Mouse (Mus musculus): ENCODE data around the gene E130309D02Rik. TPM values are rescaled to one million over a fixed set of nuclear protein-coding genes. Genes with fewer than 3 reads are reported as not detected.

E130309D02Rik gene
- polyA plus RNA-seq (2014; fragmentation: Illumina TruSeq; extraction: RNeasy Lipid Tissue Mini Kit (QIAGEN cat#74804); ENCODE audit: low read depth, low replicate concordance): 2.2 TPM

GRCm38 (mm10) chr5:143314730-143315513 is at the start of gene E130309D02Rik:
Gene E130309D02Rik (minus strand): TSS chr5:143315360.

GRCm38 (mm10) chr5:143356686-143357388 is 41.7 kb upstream of the E130309D02Rik start, which contains the start of gene Grid2ip:
Gene Grid2ip (plus strand): TSS chr5:143357338.

GRCm38 (mm10) chr5:143328690-143329495 is 13.7 kb upstream of the E130309D02Rik start, which contains the start of gene Zdhhc4:
Gene Zdhhc4 (minus strand): TSS chr5:143329256.

DNA sequence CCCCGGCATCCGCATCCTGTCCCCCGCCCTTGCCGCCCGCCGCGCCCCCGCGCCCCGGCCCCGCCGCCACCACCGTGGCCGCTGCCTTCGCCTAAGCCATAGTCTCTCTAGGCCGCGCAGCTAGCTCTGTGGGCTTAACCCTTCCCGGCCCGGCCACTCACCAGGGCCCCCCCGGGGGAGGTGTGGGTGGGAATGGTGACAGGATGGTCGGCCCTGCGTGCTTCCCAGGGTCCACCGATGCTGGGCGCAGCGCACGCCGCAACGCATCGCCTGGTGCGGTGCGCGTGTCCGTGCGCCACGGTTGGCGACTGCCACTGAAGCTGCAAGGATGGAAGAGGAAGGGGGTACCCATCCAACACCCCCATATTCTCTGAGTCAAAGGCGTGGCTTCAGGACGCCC is 21.8 kb downstream of the E130309D02Rik start, which contains the start of gene Zfp853:
Zfp853 (minus strand) TSS at position 220 of the 400 bp plus-strand sequence.

GRCm38 (mm10) chr5:143269363-143270150 is 45.6 kb downstream of the E130309D02Rik start, which contains the start of gene Zfp316:
Gene Zfp316 (minus strand): TSS chr5:143270022.

Other genes with a start within 250 kb of the E130309D02Rik start
- gene Rnf216, start 202.4 kb downstream of the E130309D02Rik start, polyA plus RNA-seq (2014; fragmentation: Illumina TruSeq; extraction: RNeasy Lipid Tissue Mini Kit (QIAGEN cat#74804); ENCODE audit: low read depth, low replicate concordance): 58.0 TPM
- not detected for gene Olfr718-ps1, start 167.8 kb downstream of the E130309D02Rik start, polyA plus RNA-seq (2014; fragmentation: Illumina TruSeq; extraction: RNeasy Lipid Tissue Mini Kit (QIAGEN cat#74804); ENCODE audit: low read depth, low replicate concordance)
- gene Rbak, start 134.6 kb downstream of the E130309D02Rik start, polyA plus RNA-seq (2014; fragmentation: Illumina TruSeq; extraction: RNeasy Lipid Tissue Mini Kit (QIAGEN cat#74804); ENCODE audit: low read depth, low replicate concordance): 10.3 TPM
- gene Spdye4b, start 134.3 kb downstream of the E130309D02Rik start, polyA plus RNA-seq (2014; fragmentation: Illumina TruSeq; extraction: RNeasy Lipid Tissue Mini Kit (QIAGEN cat#74804); ENCODE audit: low read depth, low replicate concordance): not detected
- gene Spdye4a, start 88.5 kb downstream of the E130309D02Rik start, polyA plus RNA-seq (2014; fragmentation: Illumina TruSeq; extraction: RNeasy Lipid Tissue Mini Kit (QIAGEN cat#74804); ENCODE audit: low read depth, low replicate concordance): not detected
- gene Zfp12, start 80.2 kb downstream of the E130309D02Rik start, polyA plus RNA-seq (2014; fragmentation: Illumina TruSeq; extraction: RNeasy Lipid Tissue Mini Kit (QIAGEN cat#74804); ENCODE audit: low read depth, low replicate concordance): 15.7 TPM
- 0.87 TPM for gene Zfp316, start 45.3 kb downstream of the E130309D02Rik start, polyA plus RNA-seq (2014; fragmentation: Illumina TruSeq; extraction: RNeasy Lipid Tissue Mini Kit (QIAGEN cat#74804); ENCODE audit: low read depth, low replicate concordance)
- not detected for gene Zfp853, start 21.7 kb downstream of the E130309D02Rik start, polyA plus RNA-seq (2014; fragmentation: Illumina TruSeq; extraction: RNeasy Lipid Tissue Mini Kit (QIAGEN cat#74804); ENCODE audit: low read depth, low replicate concordance)
- 7.6 TPM for gene Zdhhc4, start 13.9 kb upstream of the E130309D02Rik start, polyA plus RNA-seq (2014; fragmentation: Illumina TruSeq; extraction: RNeasy Lipid Tissue Mini Kit (QIAGEN cat#74804); ENCODE audit: low read depth, low replicate concordance)
- not detected for gene Grid2ip, start 42.0 kb upstream of the E130309D02Rik start, polyA plus RNA-seq (2014; fragmentation: Illumina TruSeq; extraction: RNeasy Lipid Tissue Mini Kit (QIAGEN cat#74804); ENCODE audit: low read depth, low replicate concordance)
- 75.5 TPM for gene Kdelr2, start 88.5 kb upstream of the E130309D02Rik start, polyA plus RNA-seq (2014; fragmentation: Illumina TruSeq; extraction: RNeasy Lipid Tissue Mini Kit (QIAGEN cat#74804); ENCODE audit: low read depth, low replicate concordance)
- gene Daglb, start 149.2 kb upstream of the E130309D02Rik start, polyA plus RNA-seq (2014; fragmentation: Illumina TruSeq; extraction: RNeasy Lipid Tissue Mini Kit (QIAGEN cat#74804); ENCODE audit: low read depth, low replicate concordance): 2.9 TPM
- gene Rac1, start 212.7 kb upstream of the E130309D02Rik start, polyA plus RNA-seq (2014; fragmentation: Illumina TruSeq; extraction: RNeasy Lipid Tissue Mini Kit (QIAGEN cat#74804); ENCODE audit: low read depth, low replicate concordance): 549 TPM